Mouse (Mus musculus) limb, embryonic 11.5 days (tissue): ENCODE data around the gene Slc4a1. TPM values are rescaled to one million over a fixed set of nuclear protein-coding genes. Genes with fewer than 3 reads are reported as not detected.

Experiments
- ATAC-seq: fragments of 200-750 bp; cut with Nextera tagmentation; 2 replicates; pipeline ENCODE4 v1.8.0; 2017; ENCODE audit warnings: low read depth; ENCODE audit not compliant: insufficient number of reproducible peaks, low FRiP score, low TSS enrichment
- DNase-seq: peaks from one replicate; pipeline ENCODE4 v3.0.0-alpha.2; 2015; ENCODE audit warnings: low spot score
- H3K27ac ChIP-seq: fragments of 300-500 bp; sonication (generic); replicated peaks from 2 replicates; pipeline ENCODE4 v1.5.1; 2014; ENCODE audit warnings: low read depth, mild to moderate bottlenecking, low read length
- H3K27me3 ChIP-seq: fragments of 300-500 bp; sonication (generic); 2 replicates; pipeline ENCODE4 v1.6.1; 2014; ENCODE audit warnings: mild to moderate bottlenecking, low read length, mixed read lengths; ENCODE audit not compliant: control insufficient read depth, insufficient read depth
- H3K36me3 ChIP-seq: fragments of 300-500 bp; sonication (generic); 2 replicates; pipeline ENCODE4 v1.6.1; 2014; ENCODE audit warnings: mild to moderate bottlenecking, low read length, moderate library complexity, mixed read lengths; ENCODE audit not compliant: control insufficient read depth, insufficient read depth
- H3K4me1 ChIP-seq: fragments of 300-500 bp; sonication (generic); 2 replicates; pipeline ENCODE4 v1.6.1; 2014; ENCODE audit warnings: low read length, mixed read lengths; ENCODE audit not compliant: control insufficient read depth, insufficient read depth
- H3K4me2 ChIP-seq: fragments of 300-500 bp; sonication (generic); 2 replicates; pipeline ENCODE4 v1.6.1; 2014; ENCODE audit warnings: low read depth, mild to moderate bottlenecking, moderate library complexity; ENCODE audit not compliant: severe bottlenecking
- H3K4me3 ChIP-seq: fragments of 300-500 bp; sonication (generic); 2 replicates; pipeline ENCODE4 v1.5.1; 2014; ENCODE audit warnings: low read depth, low read length
- H3K9ac ChIP-seq: fragments of 300-500 bp; sonication (generic); 2 replicates; pipeline ENCODE4 v1.6.1; 2014; ENCODE audit warnings: mild to moderate bottlenecking, low read length
- H3K9me3 ChIP-seq: fragments of 300-500 bp; sonication (generic); 2 replicates; pipeline ENCODE4 v1.6.1; 2016; ENCODE audit warnings: low read length; ENCODE audit not compliant: control insufficient read depth
- WGBS: fragments of 180-500 bp; shearing (Covaris S2); extraction: QIAGEN DNeasy Blood & Tissue Kit; methylation state at CpG from one replicate; pipeline ENCODE4 v1.1.7; 2014; 5-methylcytosine and 5-hydroxymethylcytosine counted together
- polyA plus RNA-seq: library from polyadenylated mRNA; unstranded; fragments of >200 nt; fragmentation: Nextera tagmentation; extraction: Ambion mirVana; gene quantifications from 2 replicates; pipeline ENCODE4 v1.2.1, GENCODE M21; 2014

The Slc4a1 gene
- polyA plus RNA-seq, 1 experiment from 2014 or later: 20.4 TPM

- DNase-seq: no peak
- peaks cover 15% of the 10 kb centered on the region for H3K36me3 ChIP-seq
- ATAC-seq: no peak
- no peak overlapping the region for H3K27ac ChIP-seq
- WGBS: 65% methylated on average over 12 of the region's 12 CpGs
- H3K9me3 ChIP-seq: no peaks in the 10 kb centered on the region
- peaks cover 37% of the 10 kb centered on the region for H3K27me3 ChIP-seq
- H3K4me3 ChIP-seq: no peak overlapping the region
- H3K4me2 ChIP-seq: no peak overlapping the region
- H3K4me1 ChIP-seq: peaks cover 14% of the 10 kb centered on the region
- H3K9ac ChIP-seq: no peak overlapping the region
Observed at GRCm38 (mm10) chr11:102401898-102402500, 36.0 kb upstream of the Slc4a1 start.

- Histone ChIP-seq H3K4me3 (no peak overlapping the region), H3K4me1 (peaks cover 8% of the 10 kb centered on the region; the same call in 1 of the 2 replicates)
- 0 out of 2 replicates have a peak, but pooled peaks have one; percentile 15 for ATAC-seq
Observed at GRCm38 (mm10) chr11:102400513-102401084, 34.6 kb upstream of the Slc4a1 start.

GRCm38 (mm10) chr11:102399610-102400072, 33.6 kb upstream of the Slc4a1 start:
- H3K36me3 ChIP-seq: peaks cover 15% of the 10 kb centered on the region
- WGBS: under 1% methylated on average over 34 of the region's 34 CpGs

More at GRCm38 (mm10) chr11:102400513-102401084, 34.6 kb upstream of the Slc4a1 start:
- Histone ChIP-seq H3K4me2 (no peak overlapping the region), H3K9me3 (no peaks in the 10 kb centered on the region), H3K27ac (no peak overlapping the region), H3K36me3 (peaks cover 15% of the 10 kb centered on the region), H3K27me3 (peaks cover 43% of the 10 kb centered on the region), H3K9ac (no peak overlapping the region)
- 23% methylated on average over 12 of the region's 12 CpGs for WGBS
- DNase-seq: no peak

GRCm38 (mm10) chr11:102399107-102399506, 33.1 kb upstream of the Slc4a1 start:
- Histone ChIP-seq H3K4me1 (peaks cover 6% of the 10 kb centered on the region; the same call in 1 of the 2 replicates), H3K4me3 (peak overlapping the region; percentile 24; the same call in 1 of the 2 replicates), H3K27me3 (peaks cover 48% of the 10 kb centered on the region), H3K27ac (no peak overlapping the region), H3K9ac (no peak overlapping the region), H3K9me3 (no peaks in the 10 kb centered on the region), H3K4me2 (no peak overlapping the region), H3K36me3 (peaks cover 10% of the 10 kb centered on the region)
- ATAC-seq (no peak), DNase-seq (no peak)
- 10% methylated on average over 15 of the region's 15 CpGs for WGBS

More at GRCm38 (mm10) chr11:102399610-102400072, 33.6 kb upstream of the Slc4a1 start:
- peaks cover 48% of the 10 kb centered on the region for H3K27me3 ChIP-seq
- H3K4me2 ChIP-seq: peak overlapping the region; percentile 47
- H3K9me3 ChIP-seq: no peaks in the 10 kb centered on the region
- no peak overlapping the region for H3K27ac ChIP-seq
- DNase-seq: peak; percentile 46
- H3K4me3 ChIP-seq: peak overlapping the region; percentile 24
- ATAC-seq: no peak
- 0 out of 2 replicates have a peak overlapping the region, but pooled peaks have one; percentile 22 for H3K9ac ChIP-seq
- peaks cover 6% of the 10 kb centered on the region; the same call in 1 of the 2 replicates for H3K4me1 ChIP-seq

GRCm38 (mm10) chr11:102398007-102398825, 32.2 kb upstream of the Slc4a1 start:
- peaks cover 48% of the 10 kb centered on the region for H3K27me3 ChIP-seq
- no peaks in the 10 kb centered on the region for H3K9me3 ChIP-seq
- DNase-seq: no peak
- no peak overlapping the region for H3K4me3 ChIP-seq
- ATAC-seq: no peak
- H3K4me2 ChIP-seq: no peak overlapping the region
- WGBS: 79% methylated on average over 20 of the region's 20 CpGs
- H3K9ac ChIP-seq: no peak overlapping the region
- H3K27ac ChIP-seq: no peak overlapping the region
- H3K4me1 ChIP-seq: peaks cover 13% of the 10 kb centered on the region
- H3K36me3 ChIP-seq: peaks cover 3% of the 10 kb centered on the region

GRCm38 (mm10) chr11:102396671-102397141, 30.7 kb upstream of the Slc4a1 start:
- Histone ChIP-seq H3K27me3 (peaks cover 45% of the 10 kb centered on the region), H3K4me1 (peaks cover 16% of the 10 kb centered on the region), H3K9me3 (no peaks in the 10 kb centered on the region), H3K36me3 (no peaks in the 10 kb centered on the region), H3K27ac (no peak overlapping the region), H3K9ac (no peak overlapping the region), H3K4me3 (no peak overlapping the region), H3K4me2 (no peak overlapping the region)
- DNase-seq (no peak), ATAC-seq (no peak)
- WGBS: 73% methylated on average over 7 of the region's 7 CpGs

- peaks cover 45% of the 10 kb centered on the region for H3K27me3 ChIP-seq
- no peak overlapping the region for H3K4me2 ChIP-seq
- peaks cover 16% of the 10 kb centered on the region for H3K4me1 ChIP-seq
Observed at GRCm38 (mm10) chr11:102396263-102396662, 30.3 kb upstream of the Slc4a1 start.

GRCm38 (mm10) chr11:102395250-102395649, 29.2 kb upstream of the Slc4a1 start:
- Histone ChIP-seq H3K27ac (no peak overlapping the region), H3K27me3 (peaks cover 39% of the 10 kb centered on the region), H3K4me1 (peaks cover 16% of the 10 kb centered on the region), H3K4me2 (no peak overlapping the region), H3K36me3 (no peaks in the 10 kb centered on the region), H3K4me3 (no peak overlapping the region), H3K9me3 (no peaks in the 10 kb centered on the region), H3K9ac (no peak overlapping the region)
- WGBS: 11% methylated on average over 5 of the region's 5 CpGs
- no peak for DNase-seq
- no peak for ATAC-seq

More at GRCm38 (mm10) chr11:102396263-102396662, 30.3 kb upstream of the Slc4a1 start:
- 60% methylated on average over 6 of the region's 6 CpGs for WGBS
- H3K36me3 ChIP-seq: no peaks in the 10 kb centered on the region
- no peak for ATAC-seq
- no peak for DNase-seq
- no peak overlapping the region for H3K27ac ChIP-seq
- H3K9me3 ChIP-seq: no peaks in the 10 kb centered on the region
- no peak overlapping the region for H3K9ac ChIP-seq
- H3K4me3 ChIP-seq: no peak overlapping the region
